Comparison of ENCODE assay signal across 14 mouse cellular contexts in genomic region chr10:56545989-56546388, GRCm38 (mm10).
"Had no signal": no experiment of that assay in that cellular context is flagged by ENCODE, and none has a peak within 500 bp of the region (broad histone marks: within the 10 kb centered on the region; RNA-seq: fewer than 3 reads in every experiment).

No protein-coding gene starts in this region.

- H3K27ac ChIP-seq: kidney, postnatal 0 days; left cerebral cortex, adult 2 months; liver, embryonic 13.5 days had no signal

- ATAC-seq: intestine, embryonic 16.5 days had no signal

- H3K36me3 ChIP-seq: liver, embryonic 13.5 days had no signal

- H3K27me3 ChIP-seq: liver, embryonic 13.5 days had no signal

- H3K4me1 ChIP-seq: liver, embryonic 13.5 days had no signal

- H3K9ac ChIP-seq: liver, embryonic 13.5 days had no signal

- DNase-seq: kidney, adult 18-20 months; kidney, adult 9 months; kidney, postnatal 25 days; liver, embryonic 13.5 days; lung, adult 2 months; lung, postnatal 14 days; lung, postnatal 4 days; midbrain, embryonic 14.5 days; thymus, adult 18-20 months; thymus, postnatal 25 days had no signal

- H3K9me3 ChIP-seq: liver, embryonic 13.5 days had no signal

- H3K4me2 ChIP-seq: liver, embryonic 13.5 days; midbrain, embryonic 11.5 days had no signal

- H3K4me3 ChIP-seq: left cerebral cortex, adult 2 months; liver, embryonic 13.5 days had no signal
